Mouse (Mus musculus) lung, postnatal 0 days (tissue): ENCODE data around the gene Prkcg.

ENCODE experiments used
- CTCF ChIP-seq: IDR thresholded peaks from 2 replicates; pipeline ENCODE4 v1.5.1; 2016; ENCODE audit warnings: antibody characterized with exemption, mild to moderate bottlenecking
- EP300 ChIP-seq: IDR thresholded peaks from 2 replicates; pipeline ENCODE4 v1.6.1; 2016; ENCODE audit warnings: antibody characterized with exemption, mild to moderate bottlenecking, control low read depth

DNA sequence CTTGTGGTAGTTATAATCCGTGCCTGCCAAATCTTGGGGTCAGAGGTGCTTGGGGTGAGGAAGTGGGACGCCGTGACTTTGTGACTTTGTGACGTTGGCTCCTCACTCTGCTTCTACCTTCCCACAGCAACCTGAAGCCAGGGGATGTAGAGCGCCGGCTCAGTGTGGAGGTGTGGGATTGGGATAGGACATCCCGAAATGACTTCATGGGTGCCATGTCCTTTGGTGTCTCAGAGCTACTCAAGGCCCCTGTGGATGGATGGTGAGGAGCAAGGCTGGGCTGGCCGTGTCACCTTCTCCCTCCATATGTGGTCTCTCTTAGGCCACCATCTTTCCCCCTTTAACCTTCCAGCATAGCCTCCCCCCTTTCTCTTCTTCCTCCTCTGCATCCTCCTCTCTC is 24.6 kb downstream of the Prkcg start:
- TF ChIP-seq EP300 (no peak), CTCF (no peak)
